Mouse (Mus musculus) liver, embryonic 14.5 days (tissue): Measurements from ENCODE around the gene Gm43064. TPM values are rescaled to one million over a fixed set of nuclear protein-coding genes. Genes with fewer than 3 reads are reported as not detected.

Experiments used
- ATAC-seq: fragments of 200-750 bp; cut with Nextera tagmentation; 2 replicates; pipeline ENCODE4 v1.8.0; 2017; ENCODE audit warnings: moderate number of reproducible peaks, mild to moderate bottlenecking, moderate library complexity; ENCODE audit not compliant: insufficient read depth
- DNase-seq, 3 experiments: peaks; one replicate each; pipeline ENCODE4 v3.0.0-alpha.2; 2012 to 2013; ENCODE audit warnings: low read depth in 3 of 3, low spot score in 3 of 3
- H3K27ac ChIP-seq: fragments of 300-500 bp; sonication (generic); 2 replicates; pipeline ENCODE4 v1.5.1; 2014; ENCODE audit warnings: moderate library complexity, mild to moderate bottlenecking, control low read depth, inconsistent platforms
- H3K27me3 ChIP-seq: fragments of 300-500 bp; sonication (generic); 2 replicates; pipeline ENCODE4 v1.6.1; 2014; ENCODE audit warnings: mild to moderate bottlenecking, low read length, moderate library complexity; ENCODE audit not compliant: control insufficient read depth, insufficient read depth
- H3K36me3 ChIP-seq: fragments of 300-500 bp; sonication (generic); replicated peaks from 2 replicates; pipeline ENCODE4 v1.6.1; 2014; ENCODE audit warnings: low read depth; ENCODE audit not compliant: control insufficient read depth, insufficient read depth
- H3K4me1 ChIP-seq, 2 experiments: fragments of 200-500 bp in 1 of 2; fragments of 300-500 bp in 1 of 2; sonication (generic) in 1 of 2; replicated peaks; 2 replicates each; pipeline ENCODE4 v1.6.1; 2012 to 2014; ENCODE audit warnings: antibody characterized with exemption in 1 of 2, inconsistent platforms in 1 of 2, low read length in 1 of 2; ENCODE audit not compliant: control insufficient read depth in 2 of 2, insufficient read depth in 2 of 2
- H3K4me2 ChIP-seq: fragments of 300-500 bp; sonication (generic); 2 replicates; pipeline ENCODE4 v1.6.1; 2014; ENCODE audit warnings: low read depth, mild to moderate bottlenecking, control low read depth, moderate library complexity
- H3K4me3 ChIP-seq, 2 experiments: fragments of 200-500 bp in 1 of 2; fragments of 300-500 bp in 1 of 2; sonication (generic) in 1 of 2; 2 replicates each; pipeline ENCODE4 v1.5.1; 2012 to 2014; ENCODE audit warnings: low read depth in 2 of 2, low read length in 2 of 2, mild to moderate bottlenecking in 2 of 2, control low read depth in 1 of 2, inconsistent platforms in 1 of 2, moderate library complexity in 1 of 2; ENCODE audit not compliant: insufficient read depth in 1 of 2
- H3K9ac ChIP-seq: fragments of 300-500 bp; sonication (generic); replicated peaks from 2 replicates; pipeline ENCODE4 v1.6.1; 2014; ENCODE audit warnings: mild to moderate bottlenecking, control low read depth, moderate library complexity
- H3K9me3 ChIP-seq: fragments of 300-500 bp; sonication (generic); 2 replicates; pipeline ENCODE4 v1.6.1; 2016; ENCODE audit warnings: low read length, mixed read lengths; ENCODE audit not compliant: control insufficient read depth
- CTCF ChIP-seq: IDR thresholded peaks from 2 replicates; pipeline ENCODE4 v1.5.1; 2016; ENCODE audit warnings: antibody characterized with exemption, low read depth, control low read depth
- EP300 ChIP-seq: IDR thresholded peaks from 2 replicates; pipeline ENCODE4 v1.6.1; 2016; ENCODE audit warnings: antibody characterized with exemption, low read depth
- WGBS: fragments of 180-500 bp; shearing (Covaris S2); extraction: QIAGEN DNeasy Blood & Tissue Kit; methylation state at CpG from one replicate; pipeline ENCODE4 v1.1.7; 2014; ENCODE audit not compliant: insufficient replicate concordance; 5-methylcytosine and 5-hydroxymethylcytosine counted together
- polyA plus RNA-seq, 2 experiments: library from polyadenylated mRNA; depleted of rRNA in 1 of 2; stranded (reverse) in 1 of 2; unstranded in 1 of 2; fragments of >200 nt; fragmentation: Nextera tagmentation in 1 of 2; extraction: Ambion mirVana in 1 of 2; gene quantifications; 2 replicates each; pipeline versions ENCODE4 v1.2.1 to v1.2.3; 2012 to 2014

Gm43064 gene
- polyA plus RNA-seq, 2 experiments: 0.10 to 1.6 TPM

DNA sequence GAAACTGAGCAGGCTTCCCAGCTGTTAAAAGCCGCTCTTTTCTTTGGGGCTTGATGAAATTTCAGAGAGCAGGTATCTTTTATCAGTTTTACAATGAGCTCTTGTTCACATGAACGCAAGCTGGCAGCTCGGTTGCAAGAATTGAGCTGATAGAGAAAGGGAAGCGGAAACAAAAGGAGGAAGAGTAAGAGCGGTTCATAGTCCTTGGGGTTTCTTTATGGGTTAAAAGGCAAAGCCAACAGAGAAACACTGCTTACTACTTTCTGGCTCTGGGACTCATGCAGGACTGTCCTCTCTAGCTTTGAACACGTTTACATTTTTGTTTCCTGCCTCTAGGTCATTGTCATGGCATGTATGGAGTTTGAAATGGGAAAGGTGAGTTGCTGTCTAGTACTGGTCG lies 65.0 kb downstream of the Gm43064 start:
- Histone ChIP-seq H3K4me1 (0 out of 4 replicates have a peak, but pooled peaks cover 0 to 2% of the 10 kb centered on the region in 2 experiments), H3K27me3 (no peaks in the 10 kb centered on the region), H3K9me3 (no peaks in the 10 kb centered on the region), H3K4me2 (no peak overlapping the region), H3K9ac (no peak overlapping the region), H3K4me3 (no peak overlapping the region), H3K36me3 (no peaks in the 10 kb centered on the region), H3K27ac (no peak overlapping the region)
- no peak for ATAC-seq
- no peak for DNase-seq
- 28% methylated on average over 7 of the region's 7 CpGs for WGBS
- no peak for TF ChIP-seq EP300
- TF ChIP-seq CTCF: no peak

- no peak overlapping the region for H3K4me2 ChIP-seq
- WGBS: 72% methylated on average over 11 of the region's 11 CpGs
- no peaks in the 10 kb centered on the region for H3K36me3 ChIP-seq
- DNase-seq (no peak), ATAC-seq (no peak)
- H3K27me3 ChIP-seq: no peaks in the 10 kb centered on the region
- TF ChIP-seq CTCF (no peak), EP300 (no peak)
- no peaks in the 10 kb centered on the region for H3K9me3 ChIP-seq
- no peaks in the 10 kb centered on the region for H3K4me1 ChIP-seq
- H3K4me3 ChIP-seq: no peak overlapping the region
- H3K9ac ChIP-seq: no peak overlapping the region
- H3K27ac ChIP-seq: no peak overlapping the region
Measured at GRCm38 (mm10) chr3:103885946-103886345, 76.6 kb downstream of the Gm43064 start.

- ATAC-seq: no peak
- Histone ChIP-seq H3K9ac (no peak overlapping the region), H3K4me2 (no peak overlapping the region), H3K4me1 (no peaks in the 10 kb centered on the region), H3K4me3 (no peak overlapping the region), H3K9me3 (no peaks in the 10 kb centered on the region), H3K27me3 (no peaks in the 10 kb centered on the region), H3K36me3 (no peaks in the 10 kb centered on the region), H3K27ac (no peak overlapping the region)
- TF ChIP-seq EP300: no peak
- peak; percentile 58 for TF ChIP-seq CTCF
- WGBS: 37% methylated on average over 3 of the region's 3 CpGs
- DNase-seq: peak; percentile 31 to 41 (median 37)
Measured at GRCm38 (mm10) chr3:103887581-103887980, 78.2 kb downstream of the Gm43064 start.

Other genes starting within 250 kb of the Gm43064 start
- 0.01 and 0.02 TPM in 2 replicates for gene Syt6, start 234.3 kb upstream of the Gm43064 start, polyA plus RNA-seq (2012; rRNA removed)
- gene Syt6, start 234.3 kb upstream of the Gm43064 start, polyA plus RNA-seq (2014; fragmentation: Nextera tagmentation; extraction: Ambion mirVana): not detected in 2 replicates
- 0.04 and 0.10 TPM in 2 replicates for gene Atg4a-ps, start 163.5 kb upstream of the Gm43064 start, polyA plus RNA-seq (2012; rRNA removed)
- gene Atg4a-ps, start 163.5 kb upstream of the Gm43064 start, polyA plus RNA-seq (2014; fragmentation: Nextera tagmentation; extraction: Ambion mirVana): 0.15 and 0.23 TPM in 2 replicates
- 1.2 and 1.3 TPM in 2 replicates for gene Olfml3, start 71.6 kb upstream of the Gm43064 start, polyA plus RNA-seq (2012; rRNA removed)
- 1.7 and 2.0 TPM in 2 replicates for gene Olfml3, start 71.6 kb upstream of the Gm43064 start, polyA plus RNA-seq (2014; fragmentation: Nextera tagmentation; extraction: Ambion mirVana)
- gene Gm10964, start 70.2 kb upstream of the Gm43064 start, polyA plus RNA-seq (2012; rRNA removed): not detected in 2 replicates
- gene Gm10964, start 70.2 kb upstream of the Gm43064 start, polyA plus RNA-seq (2014; fragmentation: Nextera tagmentation; extraction: Ambion mirVana): not detected in 2 replicates
- 22.4 and 22.7 TPM in 2 replicates for gene Hipk1, start 18.0 kb upstream of the Gm43064 start, polyA plus RNA-seq (2012; rRNA removed)
- 17.1 and 18.9 TPM in 2 replicates for gene Hipk1, start 18.0 kb upstream of the Gm43064 start, polyA plus RNA-seq (2014; fragmentation: Nextera tagmentation; extraction: Ambion mirVana)
- 9.7 and 11.5 TPM in 2 replicates for gene Dclre1b, start 129 bp upstream of the Gm43064 start, polyA plus RNA-seq (2012; rRNA removed)
- gene Dclre1b, start 129 bp upstream of the Gm43064 start, polyA plus RNA-seq (2014; fragmentation: Nextera tagmentation; extraction: Ambion mirVana): 24.9 and 27.4 TPM in 2 replicates
- gene Ap4b1, start 53 bp upstream of the Gm43064 start, polyA plus RNA-seq (2012; rRNA removed): 11.0 and 11.4 TPM in 2 replicates
- 12.8 and 15.3 TPM in 2 replicates for gene Ap4b1, start 53 bp upstream of the Gm43064 start, polyA plus RNA-seq (2014; fragmentation: Nextera tagmentation; extraction: Ambion mirVana)
- 2.0 and 3.2 TPM in 2 replicates for gene Bcl2l15, start 23.0 kb downstream of the Gm43064 start, polyA plus RNA-seq (2012; rRNA removed)
- gene Bcl2l15, start 23.0 kb downstream of the Gm43064 start, polyA plus RNA-seq (2014; fragmentation: Nextera tagmentation; extraction: Ambion mirVana): 1.5 and 1.7 TPM in 2 replicates
- gene Ptpn22, start 50.2 kb downstream of the Gm43064 start, polyA plus RNA-seq (2012; rRNA removed): 0.77 and 1.5 TPM in 2 replicates
- gene Ptpn22, start 50.2 kb downstream of the Gm43064 start, polyA plus RNA-seq (2014; fragmentation: Nextera tagmentation; extraction: Ambion mirVana): 1.3 and 1.4 TPM in 2 replicates
- gene Rsbn1, start 104.5 kb downstream of the Gm43064 start, polyA plus RNA-seq (2012; rRNA removed): 2.6 and 3.3 TPM in 2 replicates
- gene Rsbn1, start 104.5 kb downstream of the Gm43064 start, polyA plus RNA-seq (2014; fragmentation: Nextera tagmentation; extraction: Ambion mirVana): 3.6 and 3.8 TPM in 2 replicates
- gene Phtf1, start 158.5 kb downstream of the Gm43064 start, polyA plus RNA-seq (2012; rRNA removed): 1.9 and 3.0 TPM in 2 replicates
- 5.9 TPM in 2 replicates for gene Phtf1, start 158.5 kb downstream of the Gm43064 start, polyA plus RNA-seq (2014; fragmentation: Nextera tagmentation; extraction: Ambion mirVana)